Mouse (Mus musculus): ENCODE measurements at regions not wholly inside any gene's neighbourhood (a gene's known extent, or its start where the extent isn't known, plus 50 kb on each side); places are given as distances from the start of the nearest gene placed in this dataset.

- Histone ChIP-seq H3K9me3 (ENCODE audit: low read length) (no peaks in the 10 kb centered on the region), H3K27me3 (ENCODE audit: insufficient read depth, low read length) (peaks cover 10% of the 10 kb centered on the region; the same call in 1 of the 2 replicates), H3K4me3 (replicated peaks; ENCODE audit: low read length) (no peak overlapping the region; the same call in 1 of the 2 replicates), H3K4me1 (replicated peaks; ENCODE audit: low read depth, low read length) (peaks cover 64% of the 10 kb centered on the region), H3K36me3 (ENCODE audit: insufficient read depth, low read length) (no peaks in the 10 kb centered on the region)
- TF ChIP-seq CTCF (conservative IDR thresholded peaks at IDR 0.05; ENCODE audit: low read length) (no peak), NANOG (IDR thresholded peaks at IDR 0.05; ENCODE audit: borderline replicate concordance, low read length) (no peak), POU5F1 (IDR thresholded peaks at IDR 0.05; ENCODE audit: borderline replicate concordance, low read length) (no peak)
Observed at GRCm38 (mm10) chr9:61618510-61619249, 246.5 kb downstream of the Tle3 start.

- Histone ChIP-seq H3K36me3 (ENCODE audit: insufficient read depth, low read length) (no peaks in the 10 kb centered on the region), H3K27me3 (ENCODE audit: insufficient read depth, low read length) (peaks cover 16% of the 10 kb centered on the region), H3K4me1 (replicated peaks; ENCODE audit: low read depth, low read length) (peaks cover 58% of the 10 kb centered on the region), H3K9me3 (ENCODE audit: low read length) (no peaks in the 10 kb centered on the region), H3K4me3 (replicated peaks; ENCODE audit: low read length) (no peak overlapping the region)
- TF ChIP-seq CTCF (conservative IDR thresholded peaks at IDR 0.05; ENCODE audit: low read length), result no peak
- TF ChIP-seq NANOG (IDR thresholded peaks at IDR 0.05; ENCODE audit: borderline replicate concordance, low read length), result no peak
- no peak for TF ChIP-seq POU5F1 (IDR thresholded peaks at IDR 0.05; ENCODE audit: borderline replicate concordance, low read length)
Observed at GRCm38 (mm10) chr9:61617979-61618378, 245.8 kb downstream of the Tle3 start.

GRCm38 (mm10) chr9:61615556-61615955 lies 243.4 kb downstream of the Tle3 start:
- no peaks in the 10 kb centered on the region for H3K36me3 ChIP-seq (ENCODE audit: insufficient read depth, low read length)
- no peaks in the 10 kb centered on the region for H3K9me3 ChIP-seq (ENCODE audit: low read length)
- no peak overlapping the region for H3K4me3 ChIP-seq (replicated peaks; ENCODE audit: low read length)
- H3K27me3 ChIP-seq (ENCODE audit: insufficient read depth, low read length), result peaks cover 9% of the 10 kb centered on the region
- no peak for TF ChIP-seq CTCF (conservative IDR thresholded peaks at IDR 0.05; ENCODE audit: low read length)
- no peak for TF ChIP-seq POU5F1 (IDR thresholded peaks at IDR 0.05; ENCODE audit: borderline replicate concordance, low read length)
- no peak for TF ChIP-seq NANOG (IDR thresholded peaks at IDR 0.05; ENCODE audit: borderline replicate concordance, low read length)
- H3K4me1 ChIP-seq (replicated peaks; ENCODE audit: low read depth, low read length), result peaks cover 37% of the 10 kb centered on the region

GRCm38 (mm10) chr9:61607576-61607975 lies 235.4 kb downstream of the Tle3 start:
- H3K9me3 ChIP-seq (ENCODE audit: low read length), result no peaks in the 10 kb centered on the region
- H3K4me3 ChIP-seq (replicated peaks; ENCODE audit: low read length), result no peak overlapping the region
- TF ChIP-seq CTCF (conservative IDR thresholded peaks at IDR 0.05; ENCODE audit: low read length) (no peak), NANOG (IDR thresholded peaks at IDR 0.05; ENCODE audit: borderline replicate concordance, low read length) (no peak), POU5F1 (IDR thresholded peaks at IDR 0.05; ENCODE audit: borderline replicate concordance, low read length) (no peak)
- H3K36me3 ChIP-seq (ENCODE audit: insufficient read depth, low read length), result no peaks in the 10 kb centered on the region
- H3K27me3 ChIP-seq (ENCODE audit: insufficient read depth, low read length), result peaks cover 11% of the 10 kb centered on the region
- H3K4me1 ChIP-seq (replicated peaks; ENCODE audit: low read depth, low read length), result peaks cover 48% of the 10 kb centered on the region

GRCm38 (mm10) chr9:61602353-61602978 lies 230.3 kb downstream of the Tle3 start:
- Histone ChIP-seq H3K9me3 (ENCODE audit: low read length) (no peaks in the 10 kb centered on the region), H3K27me3 (ENCODE audit: insufficient read depth, low read length) (peaks cover 22% of the 10 kb centered on the region), H3K36me3 (ENCODE audit: insufficient read depth, low read length) (no peaks in the 10 kb centered on the region), H3K4me1 (replicated peaks; ENCODE audit: low read depth, low read length) (peaks cover 68% of the 10 kb centered on the region), H3K4me3 (replicated peaks; ENCODE audit: low read length) (no peak overlapping the region)
- no peak for TF ChIP-seq CTCF (conservative IDR thresholded peaks at IDR 0.05; ENCODE audit: low read length)
- no peak for TF ChIP-seq POU5F1 (IDR thresholded peaks at IDR 0.05; ENCODE audit: borderline replicate concordance, low read length)
- no peak for TF ChIP-seq NANOG (IDR thresholded peaks at IDR 0.05; ENCODE audit: borderline replicate concordance, low read length)

- H3K36me3 ChIP-seq (ENCODE audit: insufficient read depth, low read length), result no peaks in the 10 kb centered on the region
- H3K27me3 ChIP-seq (ENCODE audit: insufficient read depth, low read length), result peaks cover 22% of the 10 kb centered on the region
- TF ChIP-seq CTCF (conservative IDR thresholded peaks at IDR 0.05; ENCODE audit: low read length) (no peak), POU5F1 (IDR thresholded peaks at IDR 0.05; ENCODE audit: borderline replicate concordance, low read length) (no peak), NANOG (IDR thresholded peaks at IDR 0.05; ENCODE audit: borderline replicate concordance, low read length) (no peak)
- H3K4me3 ChIP-seq (replicated peaks; ENCODE audit: low read length), result no peak overlapping the region
- H3K9me3 ChIP-seq (ENCODE audit: low read length), result no peaks in the 10 kb centered on the region
- H3K4me1 ChIP-seq (replicated peaks; ENCODE audit: low read depth, low read length), result peaks cover 69% of the 10 kb centered on the region
Observed at GRCm38 (mm10) chr9:61601911-61602310, 229.7 kb downstream of the Tle3 start.

- TF ChIP-seq CTCF (conservative IDR thresholded peaks at IDR 0.05; ENCODE audit: low read length) (no peak; the same call in 1 of the 2 replicates), POU5F1 (IDR thresholded peaks at IDR 0.05; ENCODE audit: borderline replicate concordance, low read length) (no peak), NANOG (IDR thresholded peaks at IDR 0.05; ENCODE audit: borderline replicate concordance, low read length) (no peak)
- H3K27me3 ChIP-seq (ENCODE audit: insufficient read depth, low read length), result peaks cover 38% of the 10 kb centered on the region
- H3K36me3 ChIP-seq (ENCODE audit: insufficient read depth, low read length), result no peaks in the 10 kb centered on the region
- H3K9me3 ChIP-seq (ENCODE audit: low read length), result no peaks in the 10 kb centered on the region
- no peak overlapping the region; the same call in 1 of the 2 replicates for H3K4me3 ChIP-seq (replicated peaks; ENCODE audit: low read length)
- H3K4me1 ChIP-seq (replicated peaks; ENCODE audit: low read depth, low read length), result peaks cover 66% of the 10 kb centered on the region
Observed at GRCm38 (mm10) chr9:61597287-61597686, 225.1 kb downstream of the Tle3 start.

- TF ChIP-seq CTCF (conservative IDR thresholded peaks at IDR 0.05; ENCODE audit: low read length) (no peak), NANOG (IDR thresholded peaks at IDR 0.05; ENCODE audit: borderline replicate concordance, low read length) (no peak), POU5F1 (IDR thresholded peaks at IDR 0.05; ENCODE audit: borderline replicate concordance, low read length) (no peak)
- H3K4me3 ChIP-seq (replicated peaks; ENCODE audit: low read length), result peak overlapping the region; percentile 24; the same call in 1 of the 2 replicates
- no peaks in the 10 kb centered on the region for H3K9me3 ChIP-seq (ENCODE audit: low read length)
- H3K4me1 ChIP-seq (replicated peaks; ENCODE audit: low read depth, low read length), result peaks cover 62% of the 10 kb centered on the region
- peaks cover 36% of the 10 kb centered on the region for H3K27me3 ChIP-seq (ENCODE audit: insufficient read depth, low read length)
- no peaks in the 10 kb centered on the region for H3K36me3 ChIP-seq (ENCODE audit: insufficient read depth, low read length)
Observed at GRCm38 (mm10) chr9:61596410-61597108, 224.4 kb downstream of the Tle3 start.

Measured in E14TG2a.4 (cell line).